Mouse (Mus musculus): ENCODE data around the gene Nps. TPM values are rescaled to one million over a fixed set of nuclear protein-coding genes. Genes with fewer than 3 reads are reported as not detected.

The Nps gene
- total RNA-seq, 2 experiments from 2014 or later = not detected

Other genes starting within 250 kb of the Nps start
- gene Foxi2, start 151.6 kb downstream of the Nps start, total RNA-seq (2021) = not detected